Mouse (Mus musculus): ENCODE results near the gene Gp1bb.

Gp1bb gene

DNA sequence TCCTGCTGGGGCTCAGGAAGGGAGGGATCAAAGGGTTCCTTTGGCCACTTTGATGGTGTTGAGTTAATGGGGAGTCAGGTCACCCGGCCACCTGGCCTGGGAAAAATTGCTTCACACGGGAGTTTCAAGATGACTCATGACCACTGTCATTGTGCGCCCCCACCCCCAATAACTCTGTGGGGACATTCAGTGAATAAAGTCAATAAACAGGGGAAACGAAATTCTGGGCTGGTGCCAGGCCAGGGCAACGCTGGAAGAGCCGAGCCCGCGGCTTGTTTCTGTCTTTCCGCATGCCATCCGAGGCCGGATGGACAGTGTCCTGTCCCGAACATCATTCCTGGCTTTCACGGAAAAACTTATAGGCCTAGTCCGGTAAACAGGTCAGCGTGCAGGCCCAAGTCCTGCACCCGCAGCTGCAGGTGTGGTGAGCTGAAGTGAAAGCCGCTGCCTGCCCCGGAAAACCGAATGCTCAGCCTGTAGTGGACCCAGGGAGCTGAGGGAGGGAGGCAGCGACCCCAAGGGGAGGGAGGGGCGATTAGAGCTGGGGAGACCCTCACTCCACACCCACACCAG is 41.1 kb downstream of the Gp1bb start:
- no peak for DNase-seq (ENCODE audit: low spot score in 2 of 2)

DNA sequence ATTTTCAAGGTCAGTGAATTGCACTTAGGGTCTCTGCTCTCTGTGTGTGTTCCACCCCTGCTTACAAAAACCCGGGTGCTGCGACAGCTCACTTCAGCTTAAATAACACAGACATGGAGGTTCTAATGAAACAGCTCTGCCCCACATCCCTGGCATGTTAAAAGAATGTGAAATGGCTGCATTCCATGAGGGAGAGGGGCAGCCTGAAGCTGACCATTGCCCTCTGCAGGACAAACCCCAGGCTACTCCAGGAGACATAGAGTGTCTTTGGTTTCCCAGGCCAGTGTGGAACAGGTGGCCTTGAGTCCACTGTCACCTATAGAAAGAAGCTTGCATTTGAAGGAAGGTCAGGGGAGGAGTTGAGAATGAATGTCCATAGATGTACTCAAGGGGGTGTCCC is 41.8 kb downstream of the Gp1bb start:
- no peak for DNase-seq (ENCODE audit: low spot score in 2 of 2)

DNA sequence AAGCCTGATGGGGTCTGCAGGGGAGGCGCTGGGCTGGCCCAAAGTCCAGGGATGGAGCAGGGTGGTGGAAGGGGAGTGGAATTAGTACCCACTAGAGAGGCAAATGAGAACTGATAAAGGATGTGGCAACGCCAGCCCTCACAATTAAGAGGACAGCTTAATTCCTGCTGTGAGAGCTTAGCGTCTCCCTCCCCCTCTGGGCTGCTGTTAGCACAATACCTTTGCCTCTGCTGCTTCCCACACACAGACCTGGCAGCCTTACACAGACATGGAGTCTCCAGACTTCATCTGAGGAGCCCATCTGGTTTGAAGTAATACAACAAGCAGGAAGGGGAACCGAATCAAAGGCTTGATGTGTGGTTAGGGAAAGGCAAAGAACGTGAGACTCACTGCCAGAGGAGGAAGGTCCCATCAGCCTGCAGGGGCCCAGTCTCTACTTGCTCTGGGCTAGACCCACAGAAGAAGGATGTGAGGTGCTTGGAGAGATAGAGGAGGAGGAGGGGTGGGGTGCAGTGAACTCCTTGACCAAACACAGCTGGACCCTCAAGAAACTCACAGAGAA is 44.5 kb downstream of the Gp1bb start:
- no peak for DNase-seq (ENCODE audit: low spot score in 2 of 2)

DNA sequence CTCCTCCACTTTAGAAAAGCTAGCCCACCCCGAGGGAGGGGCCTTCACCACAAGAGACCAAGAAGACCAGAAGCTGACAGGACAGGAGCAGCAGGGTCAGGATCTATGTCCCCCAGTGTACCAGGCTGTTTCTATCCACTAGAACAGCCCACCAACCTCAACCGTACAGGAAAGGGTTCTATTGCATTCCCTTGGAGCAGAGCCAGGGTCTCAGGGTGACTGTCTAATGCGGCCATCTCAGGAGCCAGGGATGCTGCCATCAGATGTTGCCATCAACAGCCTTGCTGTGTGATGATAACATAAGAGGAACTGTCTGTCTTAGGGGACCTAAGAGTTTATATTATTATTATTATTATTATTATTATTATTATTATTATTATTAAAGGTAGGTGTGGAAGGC is 45.1 kb downstream of the Gp1bb start:
- DNase-seq (ENCODE audit: low spot score in 2 of 2): no peak

DNA sequence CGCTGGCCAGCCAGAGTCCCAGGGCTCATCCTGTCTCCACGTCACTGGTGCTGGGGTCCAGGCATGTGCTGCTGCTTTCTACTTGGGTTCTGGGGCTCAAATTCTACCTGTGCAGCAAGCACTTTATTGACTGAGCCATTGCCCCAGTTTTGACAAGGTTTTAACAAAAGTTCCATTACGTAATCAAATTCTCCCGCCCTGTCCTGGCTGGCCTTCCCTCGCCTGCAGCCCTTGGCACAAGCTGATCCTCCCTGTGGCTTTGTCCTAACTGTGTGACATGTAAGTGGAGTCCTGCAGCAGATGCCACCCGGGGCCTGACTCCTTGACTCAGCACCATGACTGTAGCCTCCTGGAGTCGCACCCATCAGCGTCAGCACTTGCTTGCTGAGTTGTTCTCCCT is 48.0 kb downstream of the Gp1bb start:
- no peak for DNase-seq (ENCODE audit: low spot score in 2 of 2)

Measured in spleen, postnatal 4 days (tissue).